Mouse (Mus musculus) spleen, adult 2 months (tissue): Measurements from ENCODE around the gene Phactr4. TPM values are rescaled to one million over a fixed set of nuclear protein-coding genes. Genes with fewer than 3 reads are reported as not detected.

Experiments used
- DNase-seq, 2 experiments: peaks; one replicate each; pipeline versions ENCODE4 v3.0.0 to v3.0.0-alpha.2; 2012 to 2021; ENCODE audit warnings: low spot score in 2 of 2, low read depth in 1 of 2
- H3K27ac ChIP-seq: fragments of 200-500 bp; 2 replicates; pipeline ENCODE4 v1.5.1; 2012; ENCODE audit warnings: low read length, inconsistent platforms; ENCODE audit not compliant: insufficient read depth
- H3K27me3 ChIP-seq: fragments of 200-500 bp; 2 replicates; pipeline ENCODE4 v1.6.1; 2012; ENCODE audit warnings: mild to moderate bottlenecking, moderate library complexity, low read length, inconsistent platforms; ENCODE audit not compliant: control insufficient read depth, insufficient read depth
- H3K36me3 ChIP-seq: fragments of 200-500 bp; 2 replicates; pipeline ENCODE4 v1.6.1; 2012; ENCODE audit warnings: mild to moderate bottlenecking, low read length, inconsistent platforms; ENCODE audit not compliant: control insufficient read depth, insufficient read depth
- H3K4me1 ChIP-seq: fragments of 200-500 bp; 2 replicates; pipeline ENCODE4 v1.6.1; 2011; ENCODE audit warnings: inconsistent platforms; ENCODE audit not compliant: control insufficient read depth, insufficient read depth, insufficient read length
- H3K4me3 ChIP-seq: fragments of 200-500 bp; 2 replicates; pipeline ENCODE4 v1.5.1; 2011; ENCODE audit warnings: mild to moderate bottlenecking, inconsistent platforms; ENCODE audit not compliant: insufficient read depth, insufficient read length; ENCODE audit errors: extremely low read depth
- CTCF ChIP-seq: fragments of 200-500 bp; IDR thresholded peaks from 2 replicates; pipeline ENCODE4 v1.5.1; 2011; ENCODE audit warnings: mild to moderate bottlenecking, inconsistent platforms; ENCODE audit not compliant: insufficient read depth, insufficient read length, insufficient replicate concordance; ENCODE audit errors: extremely low read depth
- POLR2A ChIP-seq: fragments of 200-500 bp; IDR thresholded peaks from 2 replicates; pipeline ENCODE4 v1.6.1; 2011; ENCODE audit warnings: low read depth, low read length, inconsistent platforms
- whole genome bisulfite sequencing: fragments of 180-500 bp; shearing (Covaris S2); methylation state at CpG from one replicate; pipeline ENCODE4 v1.1.7; 2018; 5-methylcytosine and 5-hydroxymethylcytosine counted together
- polyA plus RNA-seq: library from polyadenylated mRNA; depleted of rRNA; stranded (reverse); fragments of >200 nt; gene quantifications from 2 replicates; pipeline ENCODE4 v1.2.3, GENCODE M21; 2012

The Phactr4 gene
- polyA plus RNA-seq, 1 experiment: 5.7 TPM

DNA sequence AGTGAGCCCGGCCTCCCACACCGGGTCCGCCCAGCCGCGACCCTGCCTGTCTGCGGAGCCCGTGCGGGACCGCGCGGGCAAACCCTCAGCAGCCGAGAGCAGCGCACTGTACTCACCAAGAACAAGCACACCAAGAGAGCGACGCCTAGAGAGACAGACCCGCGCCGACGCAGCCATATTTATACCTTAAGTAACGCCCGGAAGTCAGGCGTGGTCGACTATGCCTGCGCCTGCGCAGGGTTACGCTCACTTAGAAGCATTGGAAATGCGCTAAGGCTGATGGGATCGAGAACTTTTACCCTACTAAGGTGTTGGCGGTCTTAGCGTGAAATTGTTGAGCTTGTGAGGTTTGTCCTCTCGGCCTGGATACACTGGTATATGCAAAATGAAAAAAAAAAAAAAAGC is 68.8 kb downstream of the Phactr4 start, which contains the start of gene Rcc1:
TSS of gene Rcc1 (minus strand) at position 125 of the 405 bp plus-strand sequence.
- Histone ChIP-seq H3K27ac (peak within 1 kb of the TSS; percentile 96), H3K4me3 (peak within 1 kb of the TSS; percentile 91), H3K4me1 (0 out of 2 replicates have a peak, but pooled peaks cover 2% of the 10 kb centered on the region), H3K27me3 (no peaks in the 10 kb centered on the region), H3K36me3 (peaks cover 7% of the 10 kb centered on the region)
- WGBS: under 1% methylated on average over 31 of the region's 31 CpGs
- no peak for TF ChIP-seq CTCF
- peak; percentile 98 for TF ChIP-seq POLR2A
- DNase-seq: peak; percentile 85 to 86

DNA sequence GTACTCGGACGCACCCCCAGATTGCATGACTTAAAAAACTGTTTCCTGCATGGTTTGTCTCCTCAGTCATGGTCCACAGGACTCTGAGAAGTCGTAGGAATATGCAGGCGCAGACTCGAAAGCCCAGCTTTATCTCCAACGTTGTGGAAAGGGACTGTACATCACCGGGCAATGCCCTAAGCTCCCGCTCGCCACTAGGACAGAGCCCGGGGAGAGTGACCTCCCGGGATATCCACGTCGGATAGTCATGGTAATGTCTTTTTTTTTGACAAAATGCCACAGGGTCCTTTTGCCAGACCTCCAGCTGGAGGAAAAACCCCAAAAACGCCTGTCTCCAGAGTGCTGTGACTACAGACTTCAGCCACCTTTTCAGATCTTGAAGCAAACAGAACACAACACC is 69.5 kb downstream of the Phactr4 start:
- WGBS: under 1% methylated on average over 14 of the region's 14 CpGs
- peak overlapping the region; percentile 91 for H3K4me3 ChIP-seq
- no peak for TF ChIP-seq POLR2A
- TF ChIP-seq CTCF: no peak
- H3K36me3 ChIP-seq: peaks cover 3% of the 10 kb centered on the region
- DNase-seq: no peak
- 0 out of 2 replicates have a peak, but pooled peaks cover 2% of the 10 kb centered on the region for H3K4me1 ChIP-seq
- no peaks in the 10 kb centered on the region for H3K27me3 ChIP-seq
- 0 out of 2 replicates have a peak overlapping the region, but pooled peaks have one; percentile 14 for H3K27ac ChIP-seq

DNA sequence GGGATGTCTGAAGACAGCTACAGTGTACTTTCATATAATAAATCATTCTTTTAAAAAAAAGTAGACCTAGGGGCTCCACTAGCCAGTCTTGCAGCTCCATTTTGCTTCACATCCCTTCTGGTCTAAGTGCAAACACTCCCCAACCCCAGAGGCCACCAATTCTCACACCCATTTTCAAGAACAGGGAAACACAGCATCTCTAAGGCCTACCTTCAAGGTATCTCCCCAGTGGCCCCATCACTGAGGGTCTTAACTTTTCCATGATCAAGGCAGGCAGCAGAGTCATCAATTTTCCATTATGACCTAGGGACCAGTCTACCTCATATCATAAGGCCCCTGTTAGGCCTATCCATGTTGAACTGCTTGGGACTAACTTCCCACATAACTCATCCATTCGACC is 70.9 kb downstream of the Phactr4 start:
- TF ChIP-seq POLR2A: no peak
- no peak for TF ChIP-seq CTCF
- Histone ChIP-seq H3K4me3 (no peak overlapping the region), H3K4me1 (0 out of 2 replicates have a peak, but pooled peaks cover 2% of the 10 kb centered on the region), H3K36me3 (no peaks in the 10 kb centered on the region), H3K27me3 (no peaks in the 10 kb centered on the region), H3K27ac (no peak overlapping the region)
- WGBS: 43% methylated on average over 1 of the region's 1 CpGs
- no peak for DNase-seq

DNA sequence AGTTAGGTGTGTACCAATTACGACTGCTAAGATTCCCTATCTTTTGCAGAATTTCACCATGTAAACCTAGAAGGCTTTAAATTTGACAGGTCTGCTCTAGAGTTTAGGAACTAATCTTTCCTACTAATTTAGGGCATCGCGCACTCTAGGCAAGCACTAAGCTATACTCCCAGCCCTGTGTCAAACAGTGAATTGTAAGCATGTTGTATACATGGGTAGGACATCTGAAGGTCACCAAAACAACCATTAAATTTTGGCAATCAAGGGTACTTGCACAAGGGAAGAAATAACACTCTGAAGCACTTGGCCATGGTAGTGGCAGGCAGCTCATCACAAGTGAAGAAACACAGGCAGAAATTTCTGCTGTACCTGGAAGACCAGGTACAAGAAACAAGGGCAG is 71.4 kb downstream of the Phactr4 start:
- Histone ChIP-seq H3K27ac (no peak overlapping the region), H3K36me3 (no peaks in the 10 kb centered on the region), H3K27me3 (no peaks in the 10 kb centered on the region), H3K4me1 (no peaks in the 10 kb centered on the region), H3K4me3 (no peak overlapping the region)
- TF ChIP-seq POLR2A: no peak
- no peak for TF ChIP-seq CTCF
- WGBS: 87% methylated on average over 3 of the region's 3 CpGs
- no peak for DNase-seq

DNA sequence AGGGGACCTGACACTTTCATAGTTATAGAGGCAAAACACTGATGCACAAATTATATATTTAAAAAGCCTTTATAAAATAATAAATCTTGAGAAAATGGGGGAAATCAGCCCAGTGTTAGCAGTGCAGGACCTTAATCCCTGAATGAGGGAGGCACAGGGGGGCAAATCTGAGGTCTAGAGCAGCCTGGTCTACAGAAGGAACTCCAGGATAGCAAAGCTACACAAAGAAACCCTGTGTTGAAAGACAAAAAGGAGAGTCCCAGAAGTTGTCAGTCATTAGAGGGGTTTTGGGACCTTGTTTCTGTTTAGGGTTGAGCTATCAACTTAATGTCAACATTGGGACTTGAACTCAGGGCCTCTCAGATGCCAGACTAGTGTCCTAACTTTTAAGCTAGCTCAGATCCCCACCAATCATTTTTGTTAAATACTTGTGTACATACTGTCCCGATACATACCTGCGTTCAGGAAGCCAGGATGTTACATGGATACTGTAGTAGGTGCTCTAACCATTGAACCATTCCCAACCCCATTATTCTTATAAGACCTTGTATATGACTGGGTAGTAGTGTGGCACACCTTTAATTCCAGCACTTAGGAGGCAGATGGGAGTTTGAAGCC is 72.1 kb downstream of the Phactr4 start:
- no peak overlapping the region for H3K4me3 ChIP-seq
- no peaks in the 10 kb centered on the region for H3K27me3 ChIP-seq
- no peaks in the 10 kb centered on the region for H3K4me1 ChIP-seq
- no peak for TF ChIP-seq POLR2A
- no peak for TF ChIP-seq CTCF
- H3K36me3 ChIP-seq: no peaks in the 10 kb centered on the region
- H3K27ac ChIP-seq: no peak overlapping the region
- DNase-seq: no peak
- 85% methylated on average over 2 of the region's 2 CpGs for WGBS

DNA sequence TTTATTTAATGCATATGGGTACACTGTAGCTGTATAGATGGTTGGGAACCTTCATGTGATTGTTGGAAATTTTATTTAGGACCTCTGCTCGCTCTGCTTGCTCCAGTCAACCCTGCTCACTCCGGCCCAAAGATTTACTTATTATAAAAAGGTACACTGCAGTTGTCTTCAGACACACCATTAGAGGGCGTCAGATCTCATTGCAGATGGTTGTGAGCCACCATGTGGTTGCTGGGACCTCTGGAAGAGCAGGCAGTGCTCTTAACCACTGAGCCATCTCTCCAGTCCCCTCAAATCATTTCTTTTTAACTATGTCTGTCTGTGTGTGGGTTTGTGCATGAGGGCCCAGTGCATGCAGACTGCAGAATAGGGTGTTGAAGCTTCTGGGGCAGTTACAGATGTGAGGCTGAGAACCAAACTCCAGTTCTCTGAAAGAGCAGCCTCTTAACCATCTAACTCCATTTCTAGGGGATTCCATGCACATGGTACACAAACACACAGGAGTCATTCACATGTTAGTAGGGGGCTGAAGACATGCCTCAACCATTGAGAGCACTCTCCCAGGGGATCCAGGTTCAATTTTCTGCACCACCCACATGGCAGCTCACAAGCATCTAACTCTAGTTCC is 72.7 kb downstream of the Phactr4 start:
- TF ChIP-seq POLR2A: no peak
- no peak for TF ChIP-seq CTCF
- no peak overlapping the region for H3K27ac ChIP-seq
- WGBS: 76% methylated on average over 3 of the region's 3 CpGs

DNA sequence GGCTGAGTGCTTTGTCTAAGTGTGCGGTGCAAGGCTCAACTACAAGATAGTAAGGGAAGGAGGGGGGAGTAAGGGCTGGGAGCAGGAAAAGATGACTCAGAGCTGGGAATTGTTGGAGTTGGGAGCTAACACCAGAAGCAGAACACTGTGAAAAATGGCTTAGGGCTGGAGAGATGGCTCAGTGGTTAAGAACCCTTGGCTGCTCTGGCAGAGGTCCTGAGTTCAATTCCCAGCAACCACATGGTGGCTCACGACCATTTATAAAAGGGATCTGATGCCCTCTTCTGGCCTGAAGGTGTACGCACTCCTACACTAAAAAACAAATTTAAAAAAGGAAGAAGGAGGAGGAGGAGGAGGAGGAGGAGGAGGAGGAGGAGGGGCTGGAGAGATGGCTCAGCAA is 75.6 kb downstream of the Phactr4 start:
- 63% methylated on average over 3 of the region's 3 CpGs for WGBS
- TF ChIP-seq CTCF (no peak), POLR2A (no peak)
- Histone ChIP-seq H3K4me1 (peaks cover 8% of the 10 kb centered on the region; the same call in 1 of the 2 replicates), H3K4me3 (no peak overlapping the region), H3K27me3 (no peaks in the 10 kb centered on the region), H3K36me3 (no peaks in the 10 kb centered on the region), H3K27ac (no peak overlapping the region)
- no peak for DNase-seq

More for the DNA sequence above, 72.7 kb downstream of the Phactr4 start:
- Histone ChIP-seq H3K4me3 (no peak overlapping the region), H3K4me1 (peaks cover 3% of the 10 kb centered on the region; the same call in 1 of the 2 replicates), H3K36me3 (no peaks in the 10 kb centered on the region), H3K27me3 (no peaks in the 10 kb centered on the region)
- DNase-seq: no peak
